In the genomic region with DNA sequence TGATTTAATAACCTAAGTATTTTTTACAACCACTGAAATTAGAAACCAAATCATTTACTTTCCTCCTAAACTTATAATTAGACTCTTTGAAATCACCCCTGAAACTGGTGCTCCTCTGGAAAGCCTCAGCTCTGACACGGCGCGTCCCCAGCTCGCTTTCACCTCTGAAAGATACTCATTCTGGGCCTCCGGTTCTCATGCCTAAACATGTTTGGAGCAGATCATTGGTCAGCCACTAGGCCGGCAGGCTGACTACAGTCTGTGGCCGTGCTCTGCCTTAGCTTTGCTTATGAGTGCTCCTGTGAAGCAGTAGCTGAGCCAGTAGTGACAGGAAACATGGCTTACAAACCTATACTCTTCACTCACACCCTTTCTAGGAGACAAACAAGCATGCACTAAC, we compare ENCODE assay signal across 21 mouse cellular contexts.
"Had no signal": no experiment of that assay in that cellular context is flagged by ENCODE, and none has a peak within 500 bp of the region (broad histone marks: within the 10 kb centered on the region; RNA-seq: fewer than 3 reads in every experiment).

No protein-coding gene starts in this region.

- H3K9ac ChIP-seq: heart, embryonic 13.5 days; heart, embryonic 15.5 days; hindbrain, embryonic 13.5 days; hindbrain, embryonic 15.5 days; limb, embryonic 12.5 days had no signal

- H3K4me2 ChIP-seq: heart, embryonic 13.5 days; heart, embryonic 15.5 days; hindbrain, embryonic 13.5 days; hindbrain, embryonic 15.5 days; limb, embryonic 12.5 days; liver, embryonic 11.5 days had no signal

- DNase-seq: gastrocnemius, postnatal 14 days; gastrocnemius, postnatal 36 days; heart, adult 18-20 months; heart, postnatal 14 days; heart, postnatal 36 days; kidney, adult 11 months; kidney, postnatal 14 days; kidney, postnatal 36 days; liver had no signal

- H3K4me1 ChIP-seq: heart, embryonic 10.5 days; heart, embryonic 13.5 days; heart, embryonic 15.5 days; hindbrain, embryonic 15.5 days; limb, embryonic 10.5 days; limb, embryonic 12.5 days had no signal

- H3K27ac ChIP-seq: heart, embryonic 10.5 days; heart, embryonic 13.5 days; heart, embryonic 15.5 days; hindbrain, embryonic 13.5 days; hindbrain, embryonic 15.5 days; hindbrain, postnatal 0 days; kidney, postnatal 0 days; left cerebral cortex, adult 2 months; limb, embryonic 10.5 days; limb, embryonic 12.5 days had no signal

- H3K4me3 ChIP-seq: heart, embryonic 10.5 days; heart, embryonic 13.5 days; heart, embryonic 15.5 days; hindbrain, embryonic 13.5 days; hindbrain, embryonic 15.5 days; left cerebral cortex, adult 2 months; limb, embryonic 10.5 days; limb, embryonic 12.5 days had no signal

- H3K9me3 ChIP-seq: heart, embryonic 10.5 days; heart, embryonic 13.5 days; heart, embryonic 15.5 days; hindbrain, embryonic 13.5 days; hindbrain, embryonic 15.5 days; limb, embryonic 10.5 days; limb, embryonic 12.5 days had no signal

- ATAC-seq: hindbrain, postnatal 0 days; intestine, embryonic 16.5 days had no signal

- H3K27me3 ChIP-seq: heart, embryonic 13.5 days; heart, embryonic 15.5 days; hindbrain, embryonic 13.5 days; hindbrain, embryonic 15.5 days; limb, embryonic 12.5 days had no signal
